In genomic region chr5:31094100-31094798, GRCm38 (mm10) we compare ENCODE assay signal across 8 mouse cellular contexts. TPM values are rescaled to one million over a fixed set of nuclear protein-coding genes. Genes with fewer than 3 reads are reported as not detected.
A peak's percentile ranks its signal among the peaks of the same experiment; 100 is the strongest.
DNase-seq lines count a peak whose midpoint lies in the region; ATAC-seq and TF ChIP-seq lines count a peak whose summit lies in the region.

No protein-coding gene starts in this region.

- no peak for TF ChIP-seq CTCF in left cerebral cortex, adult 2 months (IDR thresholded peaks at IDR 0.05)

- H3K4me2 ChIP-seq in intestine, embryonic 15.5 days (replicated peaks) = peak overlapping the region; percentile 89
- H3K4me2 ChIP-seq in neural tube, embryonic 13.5 days = peak overlapping the region; percentile 58

- intact Hi-C loops in left cerebral cortex, adult 2 months (cut with DNase I) = loop anchor here (1.0 kb wide), 1 partner anchor 14 kb away; no protein-coding TSS in a partner anchor
- intact Hi-C loops in left cerebral cortex, postnatal 10 days (cut with DNase I) = no loop called here

- H3K36me3 ChIP-seq in intestine, embryonic 15.5 days = no peaks in the 10 kb centered on the region
- no peaks in the 10 kb centered on the region for H3K36me3 ChIP-seq in neural tube, embryonic 13.5 days

- H3K9ac ChIP-seq in intestine, embryonic 15.5 days = no peak overlapping the region
- no peak overlapping the region for H3K9ac ChIP-seq in neural tube, embryonic 13.5 days

- H3K4me3 ChIP-seq in left cerebral cortex, adult 2 months = peak overlapping the region; percentile 33
- H3K4me3 ChIP-seq in intestine, embryonic 15.5 days (replicated peaks) = peak overlapping the region; percentile 29
- H3K4me3 ChIP-seq in neural tube, embryonic 13.5 days = peak overlapping the region; percentile 61

- peaks cover 86% of the 10 kb centered on the region for H3K27me3 ChIP-seq in intestine, embryonic 15.5 days (replicated peaks)
- H3K27me3 ChIP-seq in neural tube, embryonic 13.5 days = peaks cover 95% of the 10 kb centered on the region

- 2% methylated on average over 29 of the region's 29 CpGs for WGBS in intestine, embryonic 15.5 days
- WGBS in neural tube, embryonic 13.5 days = 2% methylated on average over 29 of the region's 29 CpGs

- peaks cover 31% of the 10 kb centered on the region for H3K4me1 ChIP-seq in intestine, embryonic 15.5 days (replicated peaks)
- H3K4me1 ChIP-seq in neural tube, embryonic 13.5 days (replicated peaks) = peaks cover 59% of the 10 kb centered on the region

- H3K27ac ChIP-seq in left cerebral cortex, adult 2 months = peak overlapping the region; percentile 44
- no peak overlapping the region for H3K27ac ChIP-seq in intestine, embryonic 15.5 days
- H3K27ac ChIP-seq in neural tube, embryonic 13.5 days (replicated peaks) = no peak overlapping the region

- no peaks in the 10 kb centered on the region for H3K9me3 ChIP-seq in intestine, embryonic 15.5 days
- H3K9me3 ChIP-seq in neural tube, embryonic 13.5 days = no peaks in the 10 kb centered on the region

- DNase-seq in left cerebral cortex, adult 2 months (ENCODE audit: extremely low spot score in 1 of 2, low spot score in 2 of 2) = peak in 1 of 2 experiments; percentile 59
- no peak for DNase-seq in left cerebral cortex, postnatal 10 days (ENCODE audit: extremely low spot score in 1 of 2, low spot score in 2 of 2)
- DNase-seq in embryo, embryonic 9.5 days (ENCODE audit: extremely low spot score) = peak; percentile 28
- DNase-seq in adrenal gland, adult 2 months = no peak
- DNase-seq in adrenal gland, postnatal 4 days (ENCODE audit: low spot score in 2 of 2) = no peak
- no peak for DNase-seq in ovary, postnatal 10 days (ENCODE audit: low spot score)

- ATAC-seq in intestine, embryonic 15.5 days = no peak
- no peak for ATAC-seq in neural tube, embryonic 13.5 days (ENCODE audit: low read depth)

RNA-seq across cellular contexts. Expression of gene Dnajc5g, which starts 11.8 kb away (rescaled TPM):
- total RNA-seq in left cerebral cortex, adult 2 months (2021) = not detected
- total RNA-seq in left cerebral cortex, postnatal 10 days (2021) = not detected
- not detected in 2 replicates for polyA plus RNA-seq in intestine, embryonic 15.5 days (2015; fragmentation: Nextera tagmentation; extraction: Ambion mirVana)
- polyA plus RNA-seq in neural tube, embryonic 13.5 days (2015; fragmentation: Nextera tagmentation; extraction: Ambion mirVana) = not detected in 2 replicates
- total RNA-seq in adrenal gland, adult 2 months (2021) = not detected
- polyA plus RNA-seq in adrenal gland, adult 2 months (2012; rRNA removed) = not detected in 2 replicates
- not detected for total RNA-seq in adrenal gland, postnatal 4 days (2021)

RNA-seq across cellular contexts. Expression of gene Slc30a3, which starts 13.8 kb away (rescaled TPM):
- total RNA-seq in left cerebral cortex, adult 2 months (2021) = 100 to 1,000 TPM; 162 to 184 TPM
- total RNA-seq in left cerebral cortex, postnatal 10 days (2021) = 100 to 1,000 TPM; 101 to 118 TPM
- polyA plus RNA-seq in intestine, embryonic 15.5 days (2015; fragmentation: Nextera tagmentation; extraction: Ambion mirVana) = 0.26 and 0.34 TPM in 2 replicates
- polyA plus RNA-seq in neural tube, embryonic 13.5 days (2015; fragmentation: Nextera tagmentation; extraction: Ambion mirVana) = 26.2 and 28.9 TPM in 2 replicates
- total RNA-seq in adrenal gland, adult 2 months (2021) = not detected
- not detected in 2 replicates for polyA plus RNA-seq in adrenal gland, adult 2 months (2012; rRNA removed)
- total RNA-seq in adrenal gland, postnatal 4 days (2021) = under 1 TPM; 0.34 to 0.50 TPM

RNA-seq across cellular contexts. Expression of gene Trim54, which starts 22.3 kb away (rescaled TPM):
- total RNA-seq in left cerebral cortex, adult 2 months (2021) = 1 to 10 TPM; 2.0 to 2.2 TPM
- total RNA-seq in left cerebral cortex, postnatal 10 days (2021) = under 1 TPM; 0.86 to 0.97 TPM
- not detected in 2 replicates for polyA plus RNA-seq in intestine, embryonic 15.5 days (2015; fragmentation: Nextera tagmentation; extraction: Ambion mirVana)
- 0.40 and 0.62 TPM in 2 replicates for polyA plus RNA-seq in neural tube, embryonic 13.5 days (2015; fragmentation: Nextera tagmentation; extraction: Ambion mirVana)
- not detected for total RNA-seq in adrenal gland, adult 2 months (2021)
- polyA plus RNA-seq in adrenal gland, adult 2 months (2012; rRNA removed) = not detected in 2 replicates
- 1 to 10 TPM; 1.8 to 4.2 TPM for total RNA-seq in adrenal gland, postnatal 4 days (2021)

RNA-seq across cellular contexts. Expression of gene Cad, which starts 39.7 kb away (rescaled TPM):
- 10 to 100 TPM; 23.4 to 27.6 TPM for total RNA-seq in left cerebral cortex, adult 2 months (2021)
- 10 to 100 TPM; 21.5 to 25.4 TPM for total RNA-seq in left cerebral cortex, postnatal 10 days (2021)
- 24.2 and 25.2 TPM in 2 replicates for polyA plus RNA-seq in intestine, embryonic 15.5 days (2015; fragmentation: Nextera tagmentation; extraction: Ambion mirVana)
- polyA plus RNA-seq in neural tube, embryonic 13.5 days (2015; fragmentation: Nextera tagmentation; extraction: Ambion mirVana) = 13.4 and 14.7 TPM in 2 replicates
- 10 to 100 TPM; 17.5 to 33.1 TPM for total RNA-seq in adrenal gland, adult 2 months (2021)
- polyA plus RNA-seq in adrenal gland, adult 2 months (2012; rRNA removed) = 43.2 and 48.0 TPM in 2 replicates
- total RNA-seq in adrenal gland, postnatal 4 days (2021) = 10 to 100 TPM; 33.0 to 40.2 TPM

RNA-seq across cellular contexts. Expression of gene Ucn, which starts 44.4 kb away (rescaled TPM):
- 1 to 10 TPM; 1.3 to 1.8 TPM for total RNA-seq in left cerebral cortex, adult 2 months (2021)
- 1 to 10 TPM; 1.1 TPM for total RNA-seq in left cerebral cortex, postnatal 10 days (2021)
- polyA plus RNA-seq in intestine, embryonic 15.5 days (2015; fragmentation: Nextera tagmentation; extraction: Ambion mirVana) = not detected in 2 replicates
- not detected in 2 replicates for polyA plus RNA-seq in neural tube, embryonic 13.5 days (2015; fragmentation: Nextera tagmentation; extraction: Ambion mirVana)
- not detected for total RNA-seq in adrenal gland, adult 2 months (2021)
- polyA plus RNA-seq in adrenal gland, adult 2 months (2012; rRNA removed) = not detected in 2 replicates
- not detected for total RNA-seq in adrenal gland, postnatal 4 days (2021)

Comparison
In these comparisons a context has a peak if more than half of its experiments do, and no peak if none do; other contexts are left out.
1. RNA of gene Slc30a3, which starts 13.8 kb away (total RNA-seq): 162 to 184 TPM in left cerebral cortex, adult 2 months and 101 to 118 TPM in left cerebral cortex, postnatal 10 days; 0.34 to 0.50 TPM in adrenal gland, postnatal 4 days and not detected in adrenal gland, adult 2 months; every median in the first group is over 10 times any median in the second.
2. Peak in every context shown above with its lines, with median percentiles within 50 percentile points of each other: H3K4me3 ChIP-seq.